Comparison of ENCODE assay signal across 8 mouse cellular contexts in genomic region chr11:6658271-6658670, GRCm38 (mm10). TPM values are rescaled to one million over a fixed set of nuclear protein-coding genes. Genes with fewer than 3 reads are reported as not detected.
DNase-seq lines count a peak whose midpoint lies in the region; ATAC-seq and TF ChIP-seq lines count a peak whose summit lies in the region.

TSS of gene Ramp3 (plus strand) at chr11:6658521.

- no peak for DNase-seq in layer of hippocampus, adult 2 months (ENCODE audit: low spot score in 2 of 2)
- no peak for DNase-seq in layer of hippocampus, adult 8-10 months (ENCODE audit: low spot score in 2 of 2)
- DNase-seq in adrenal gland, postnatal 36 days = peak; percentile 33 to 76
- peak; percentile 85 for DNase-seq in hindbrain, postnatal 0 days (ENCODE audit: low spot score)
- DNase-seq in liver, embryonic 13.5 days = no peak
- DNase-seq in retina, embryonic 14.5 days (ENCODE audit: low spot score) = peak; percentile 82

- no peak within 1 kb of the TSS for H3K27ac ChIP-seq in layer of hippocampus, adult 2 months
- H3K27ac ChIP-seq in embryonic facial prominence, embryonic 13.5 days = no peak within 1 kb of the TSS
- no peak within 1 kb of the TSS for H3K27ac ChIP-seq in hindbrain, postnatal 0 days
- no peak within 1 kb of the TSS for H3K27ac ChIP-seq in liver, embryonic 13.5 days

- TF ChIP-seq CTCF in layer of hippocampus, adult 2 months (conservative IDR thresholded peaks at IDR 0.05) = no peak
- TF ChIP-seq CTCF in hindbrain, postnatal 0 days (IDR thresholded peaks at IDR 0.05; ENCODE audit: low read depth) = peak; percentile 33; the same call in 1 of the 2 replicates

- H3K4me1 ChIP-seq in embryonic facial prominence, embryonic 13.5 days = peaks cover 3% of the 10 kb centered on the region; the same call in 1 of the 2 replicates
- H3K4me1 ChIP-seq in hindbrain, postnatal 0 days (ENCODE audit: insufficient read depth, low read length) = no peaks in the 10 kb centered on the region
- H3K4me1 ChIP-seq in liver, embryonic 13.5 days (replicated peaks) = peaks cover 8% of the 10 kb centered on the region; the same call in 1 of the 2 replicates

- no peaks in the 10 kb centered on the region for H3K9me3 ChIP-seq in embryonic facial prominence, embryonic 13.5 days
- H3K9me3 ChIP-seq in hindbrain, postnatal 0 days (ENCODE audit: low read length) = no peaks in the 10 kb centered on the region
- H3K9me3 ChIP-seq in liver, embryonic 13.5 days (replicated peaks) = no peaks in the 10 kb centered on the region

- peak; percentile 23; the same call in 1 of the 2 replicates for ATAC-seq in embryonic facial prominence, embryonic 13.5 days (ENCODE audit: insufficient number of reproducible peaks, insufficient read depth, low FRiP score, low TSS enrichment, low read depth)
- peak; percentile 73 for ATAC-seq in hindbrain, postnatal 0 days
- 0 out of 2 replicates have a peak, but pooled peaks have one; percentile 50 for ATAC-seq in liver, embryonic 13.5 days (ENCODE audit: low read depth)
- ATAC-seq in erythroblast, adult 5-6 weeks (replicated peaks; ENCODE audit: low FRiP score, poor library complexity, severe bottlenecking) = no peak

- H3K4me3 ChIP-seq in layer of hippocampus, adult 2 months = peak within 1 kb of the TSS; percentile 48
- peak within 1 kb of the TSS; percentile 45 for H3K4me3 ChIP-seq in embryonic facial prominence, embryonic 13.5 days
- H3K4me3 ChIP-seq in hindbrain, postnatal 0 days (ENCODE audit: low read length) = peak within 1 kb of the TSS; percentile 42
- H3K4me3 ChIP-seq in liver, embryonic 13.5 days (replicated peaks) = peak within 1 kb of the TSS; percentile 29

- H3K9ac ChIP-seq in embryonic facial prominence, embryonic 13.5 days = peak within 1 kb of the TSS; percentile 54
- peak within 1 kb of the TSS; percentile 40; the same call in 1 of the 2 replicates for H3K9ac ChIP-seq in hindbrain, postnatal 0 days (replicated peaks; ENCODE audit: low read length)
- H3K9ac ChIP-seq in liver, embryonic 13.5 days = no peak within 1 kb of the TSS

- H3K27me3 ChIP-seq in embryonic facial prominence, embryonic 13.5 days = peaks cover 17% of the 10 kb centered on the region
- H3K27me3 ChIP-seq in hindbrain, postnatal 0 days (ENCODE audit: insufficient read depth, low read length) = no peaks in the 10 kb centered on the region
- 0 out of 2 replicates have a peak, but pooled peaks cover 8% of the 10 kb centered on the region for H3K27me3 ChIP-seq in liver, embryonic 13.5 days

- H3K4me2 ChIP-seq in embryonic facial prominence, embryonic 13.5 days = peak within 1 kb of the TSS; percentile 75
- H3K4me2 ChIP-seq in hindbrain, postnatal 0 days (ENCODE audit: low read depth, low read length) = peak within 1 kb of the TSS; percentile 82
- peak within 1 kb of the TSS; percentile 63 for H3K4me2 ChIP-seq in liver, embryonic 13.5 days

- WGBS in embryonic facial prominence, embryonic 13.5 days = 1% methylated on average over 18 of the region's 18 CpGs
- 0% methylated on average over 18 of the region's 18 CpGs for WGBS in hindbrain, postnatal 0 days
- WGBS in liver, embryonic 13.5 days (ENCODE audit: insufficient replicate concordance) = 1% methylated on average over 18 of the region's 18 CpGs

- H3K36me3 ChIP-seq in embryonic facial prominence, embryonic 13.5 days = no peaks in the 10 kb centered on the region
- H3K36me3 ChIP-seq in hindbrain, postnatal 0 days (ENCODE audit: insufficient read depth, low read length) = no peaks in the 10 kb centered on the region
- H3K36me3 ChIP-seq in liver, embryonic 13.5 days = no peaks in the 10 kb centered on the region

RNA-seq across cellular contexts. Expression of gene Ramp3, which starts in this region (rescaled TPM):
- 1 to 10 TPM; 6.1 to 7.6 TPM for total RNA-seq in layer of hippocampus, adult 2 months (2021)
- 1 to 10 TPM; 4.8 to 7.3 (median 6.9) TPM for total RNA-seq in layer of hippocampus, adult 8-10 months (2022)
- total RNA-seq in adrenal gland, postnatal 36 days (2021) = 10 to 100 TPM; 14.6 to 20.1 TPM
- polyA plus RNA-seq in embryonic facial prominence, embryonic 13.5 days (2015; fragmentation: Nextera tagmentation; extraction: Ambion mirVana) = 6.7 and 8.0 TPM in 2 replicates
- total RNA-seq in hindbrain, postnatal 0 days (2014; rRNA removed) = 27.7 and 29.3 TPM in 2 replicates
- polyA plus RNA-seq in hindbrain, postnatal 0 days (2015; fragmentation: Nextera tagmentation; extraction: Ambion mirVana) = 23.9 and 24.2 TPM in 2 replicates
- polyA plus RNA-seq in liver, embryonic 13.5 days (2015; fragmentation: Nextera tagmentation; extraction: Ambion mirVana) = 0.15 TPM in 1 of 2 replicates, not detected in the other
- total RNA-seq in erythroblast, adult 5-6 weeks (2015; ENCODE audit: low replicate concordance) = not detected in 2 replicates
- not detected in 2 replicates for total RNA-seq in erythroblast, adult 5-6 weeks (2017; ENCODE audit: low replicate concordance)

Comparison
In these comparisons a context has a peak if more than half of its experiments do, and no peak if none do; other contexts are left out.
1. RNA of gene Ramp3 (total RNA-seq): 27.7 to 29.3 TPM in hindbrain, postnatal 0 days, 14.6 to 20.1 TPM in adrenal gland, postnatal 36 days, 6.1 to 7.6 TPM in layer of hippocampus, adult 2 months and 4.8 to 7.3 TPM in layer of hippocampus, adult 8-10 months; not detected in erythroblast, adult 5-6 weeks; every median in the first group is over 4 times any median in the second.
2. Peak in ATAC-seq, H3K4me3 ChIP-seq and H3K4me2 ChIP-seq in liver, embryonic 13.5 days; RNA of the gene not detected or under 1 TPM.
3. DNase-seq: peak in adrenal gland, postnatal 36 days (2 of 2), hindbrain, postnatal 0 days (single experiment) and retina, embryonic 14.5 days (single experiment); none in layer of hippocampus, adult 2 months (0 of 2), layer of hippocampus, adult 8-10 months (0 of 2) and liver, embryonic 13.5 days (single experiment).
4. Peak in every context shown above with its lines, with median percentiles within 50 percentile points of each other: H3K4me3 ChIP-seq and H3K4me2 ChIP-seq.